Mouse (Mus musculus): ENCODE measurements around the gene Tdrd1. TPM values are rescaled to one million over a fixed set of nuclear protein-coding genes. Genes with fewer than 3 reads are reported as not detected.

Gene Tdrd1
- total RNA-seq, 2 experiments from 2014 or later: not detected

DNA sequence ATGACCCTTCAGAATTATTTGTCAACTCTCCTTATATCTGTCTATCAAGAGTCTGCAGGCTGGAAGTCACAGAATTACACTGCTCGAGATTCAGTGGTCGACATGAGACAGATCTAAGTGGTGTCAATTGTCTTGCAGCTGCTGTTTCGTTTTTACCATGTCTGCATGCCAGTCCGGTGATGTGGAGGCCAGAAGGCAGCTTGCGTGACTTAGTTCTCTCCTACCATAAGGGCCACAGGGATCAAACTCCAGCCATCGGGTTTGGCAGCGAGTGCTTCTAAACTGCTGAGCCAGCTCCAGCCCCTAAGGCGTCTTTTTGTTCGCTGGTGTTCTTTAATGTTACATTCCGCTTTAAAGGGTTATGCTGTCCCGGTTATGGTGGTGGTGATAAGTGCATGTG is 2.3 kb downstream of the Tdrd1 start:
- no peak for DNase-seq (ENCODE audit: low spot score)

DNA sequence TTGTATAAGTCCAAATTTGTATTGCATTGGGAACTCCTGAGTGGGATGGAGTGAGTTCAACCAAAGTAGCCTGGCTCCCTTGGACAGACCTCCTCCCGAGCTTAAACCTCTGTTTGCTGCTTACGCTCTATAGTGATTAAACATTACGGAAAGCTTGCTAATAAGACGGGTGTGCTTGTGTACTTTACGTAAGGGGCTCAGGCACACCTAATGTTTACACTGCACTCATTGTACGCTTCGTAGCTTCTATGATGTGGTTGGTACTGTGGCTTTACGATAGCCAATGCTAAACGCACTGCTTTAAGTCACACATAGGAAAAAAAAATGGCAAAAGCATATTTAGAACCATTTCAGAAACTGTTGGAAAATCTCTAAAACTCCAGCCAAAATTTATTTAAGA is 3.3 kb downstream of the Tdrd1 start:
- no peak for DNase-seq (ENCODE audit: low spot score)

DNA sequence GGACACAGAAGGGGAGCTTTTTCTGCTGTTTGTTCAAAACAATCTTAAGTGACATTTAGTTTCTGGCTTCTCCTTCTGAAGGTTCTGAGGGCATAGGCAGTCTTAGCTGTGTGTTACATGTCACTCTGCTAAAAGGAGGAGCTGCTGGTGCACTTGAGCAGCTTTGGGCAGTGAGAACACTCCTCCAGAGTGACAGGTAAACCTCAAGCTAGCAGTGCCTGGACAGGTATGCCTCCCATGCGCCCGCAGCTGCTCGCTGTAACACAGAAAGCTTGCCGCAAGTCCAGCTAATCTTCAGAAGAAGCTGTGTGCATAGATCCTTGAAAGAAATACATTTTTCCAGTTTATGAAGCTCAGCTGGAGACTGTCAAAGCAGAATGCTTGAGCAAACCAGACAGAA is 4.2 kb downstream of the Tdrd1 start:
- no peak for DNase-seq (ENCODE audit: low spot score)

DNA sequence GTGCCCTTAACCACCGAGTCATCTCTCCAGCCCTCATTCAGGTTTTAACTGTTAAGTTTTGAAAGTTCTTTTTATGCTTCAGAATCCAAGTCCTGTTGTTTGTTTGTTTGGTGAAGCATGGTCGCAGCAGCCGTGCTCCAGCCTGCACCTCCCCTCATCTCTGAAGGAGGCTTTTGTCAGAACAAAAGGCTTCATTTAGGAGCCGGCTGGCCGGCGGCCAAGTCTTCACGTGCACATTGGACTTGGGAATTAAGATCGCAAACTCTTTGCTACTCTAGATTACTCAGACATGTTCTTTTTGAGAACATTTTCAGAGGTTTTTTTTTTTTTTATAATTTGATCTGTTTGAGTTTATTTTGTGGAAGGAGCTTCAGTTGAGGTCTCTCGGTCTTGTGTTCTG is 9.3 kb downstream of the Tdrd1 start:
- DNase-seq (ENCODE audit: low spot score): no peak

DNA sequence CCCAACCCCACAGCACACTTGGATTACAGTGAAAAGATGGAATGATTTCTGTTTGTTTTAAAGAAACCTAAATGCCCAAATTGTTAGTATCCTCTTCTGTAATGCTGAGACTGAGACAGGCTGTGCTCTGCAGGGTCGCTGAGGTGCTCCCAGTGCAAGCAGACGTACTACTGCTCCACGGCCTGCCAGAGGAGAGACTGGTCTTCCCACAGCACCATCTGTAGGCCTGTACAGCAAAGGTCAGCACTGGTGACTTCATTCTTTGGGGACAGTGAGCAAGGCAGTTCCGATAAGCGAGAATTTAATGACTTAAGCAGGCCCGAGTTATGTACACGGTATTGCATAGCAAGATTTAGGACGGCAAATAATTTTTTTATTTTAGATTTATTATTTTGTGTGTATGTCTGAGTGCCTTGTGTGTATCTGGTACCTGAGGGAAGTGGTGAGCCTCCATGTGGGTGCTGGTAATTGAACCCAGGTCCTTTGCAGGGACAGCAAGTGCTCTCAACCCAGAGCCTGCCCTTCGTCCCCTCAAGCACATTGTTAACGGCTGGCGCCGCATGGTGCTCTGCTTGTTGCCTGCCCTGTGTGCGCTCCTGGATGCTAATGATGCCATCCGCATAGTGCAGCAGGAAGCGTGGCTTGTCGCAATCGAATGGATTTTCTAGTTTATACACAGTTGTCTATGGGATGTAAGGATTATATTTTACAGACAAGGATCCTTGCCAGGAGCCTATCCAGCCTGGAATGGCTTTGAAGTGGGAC is 13.1 kb downstream of the Tdrd1 start:
- peak; percentile 32 for DNase-seq (ENCODE audit: low spot score)

DNA sequence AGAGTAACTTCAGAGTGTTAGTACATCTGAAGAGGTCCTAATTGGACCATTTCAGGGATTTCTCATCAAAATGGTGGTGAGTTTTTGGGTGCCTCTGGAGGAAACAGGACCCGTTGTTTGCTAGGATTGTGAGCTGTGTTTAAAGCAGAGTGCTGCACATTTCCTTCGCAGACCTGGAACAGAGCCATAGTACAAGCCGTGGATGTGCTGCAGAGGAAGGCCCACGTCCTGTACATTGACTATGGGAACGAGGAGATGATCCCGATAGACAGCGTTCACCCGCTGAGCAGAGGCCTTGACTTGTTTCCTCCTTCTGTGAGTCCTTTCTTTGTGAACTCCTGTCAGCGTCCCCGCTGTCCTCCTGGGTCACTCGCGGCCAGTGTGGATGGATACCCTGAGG is 17.0 kb downstream of the Tdrd1 start:
- DNase-seq (ENCODE audit: low spot score): no peak

DNA sequence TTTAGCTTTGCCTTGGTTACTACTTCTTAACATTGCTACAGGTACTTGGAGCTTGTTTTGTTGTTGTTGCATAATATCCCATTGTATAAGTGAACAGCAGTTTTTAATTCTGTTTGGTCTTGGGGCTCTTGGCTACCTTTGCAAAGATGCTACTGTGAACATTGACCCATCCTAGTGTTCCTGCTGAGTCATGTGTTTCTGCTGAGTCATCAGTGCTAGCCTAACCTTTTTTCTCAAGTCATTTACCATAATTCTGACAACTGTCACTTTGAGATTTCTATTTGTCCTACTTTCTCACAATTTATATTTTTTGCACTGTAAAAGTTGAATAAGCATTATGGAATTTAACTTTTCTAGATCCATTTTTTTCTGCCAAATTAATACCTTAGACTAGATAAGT is 26.6 kb downstream of the Tdrd1 start:
- DNase-seq (ENCODE audit: low spot score): no peak

DNA sequence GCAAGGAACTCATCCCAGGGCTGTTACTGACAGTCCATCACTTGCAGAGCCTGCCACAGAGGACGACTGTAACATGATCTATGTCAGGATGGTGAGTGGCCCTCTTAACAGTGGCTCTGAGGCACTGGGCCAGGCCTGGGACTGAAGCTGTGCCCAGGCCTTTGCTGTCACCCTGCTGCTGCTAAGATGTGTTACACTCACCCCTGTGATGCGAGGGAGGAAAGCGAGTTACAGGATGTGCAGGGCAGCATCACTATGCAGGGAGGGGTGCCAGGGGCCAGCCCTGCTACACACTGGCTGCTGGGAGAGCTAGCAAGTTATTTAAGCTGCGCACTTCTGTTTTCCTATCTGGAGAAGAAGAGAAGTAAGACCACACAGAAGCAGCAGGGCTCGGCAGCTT is 30.4 kb downstream of the Tdrd1 start:
- no peak for DNase-seq (ENCODE audit: low spot score)

DNA sequence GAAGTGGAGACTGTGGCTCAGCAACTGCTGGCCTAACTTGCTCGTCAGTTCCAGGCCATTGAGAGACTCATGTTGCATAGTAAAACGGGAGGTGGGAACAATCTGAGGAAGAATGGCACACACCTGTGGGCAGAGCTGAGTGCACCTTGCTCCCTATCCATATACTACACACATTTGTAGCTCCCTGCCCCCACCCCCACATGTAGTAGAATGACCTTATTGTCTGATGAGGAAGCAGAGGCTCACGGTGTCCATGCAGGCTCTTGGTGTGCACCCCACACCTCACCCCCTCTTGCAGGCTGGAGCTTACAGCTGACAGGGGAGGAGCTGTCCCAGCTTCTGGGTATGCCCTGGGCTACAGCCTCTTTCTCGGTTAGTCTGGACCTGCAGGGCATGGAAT is 41.7 kb downstream of the Tdrd1 start:
- DNase-seq (ENCODE audit: low spot score): no peak

DNA sequence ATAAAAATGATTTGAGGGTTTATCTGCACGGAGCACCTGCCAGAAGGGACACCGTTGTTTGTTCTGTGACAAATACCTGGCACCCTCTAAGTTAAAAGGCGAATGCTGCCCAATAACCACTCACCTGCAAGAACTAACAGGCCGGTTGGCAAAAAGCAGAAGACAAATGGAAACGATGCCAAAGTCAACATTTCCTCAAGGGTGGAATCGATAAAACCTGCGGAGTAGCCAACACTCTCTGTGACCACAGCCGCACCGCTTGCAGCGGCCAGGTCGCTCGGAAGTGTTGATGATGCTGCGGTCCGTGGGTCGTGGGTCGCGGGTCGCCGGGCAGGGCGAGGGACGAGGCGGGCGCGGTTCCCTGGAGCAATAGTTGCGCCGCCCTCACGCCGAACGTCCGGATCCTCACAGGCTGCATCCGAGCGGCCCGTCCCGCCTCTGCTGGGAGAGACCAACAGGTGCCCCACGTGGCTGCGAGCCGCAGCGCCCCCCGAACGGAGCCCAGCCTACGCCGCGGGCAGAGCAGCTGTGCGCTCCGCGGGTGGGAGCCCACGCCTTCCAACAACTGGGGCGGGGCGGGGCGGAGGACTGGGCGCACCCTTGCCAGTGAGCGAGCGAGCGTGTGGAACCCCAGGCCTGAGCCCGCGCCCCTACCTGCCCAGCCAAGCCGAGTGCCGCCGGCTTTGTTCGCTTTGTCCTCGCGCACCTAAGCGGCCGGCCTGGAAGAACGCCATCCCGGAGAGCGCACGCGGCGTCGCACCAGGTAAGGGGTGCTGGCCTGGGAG is 48.0 kb downstream of the Tdrd1 start, which contains the start of gene Vwa2:
Vwa2 (plus strand) TSS at position 434 of the 785 bp plus-strand sequence.
- no peak for DNase-seq (ENCODE audit: low spot score)

DNA sequence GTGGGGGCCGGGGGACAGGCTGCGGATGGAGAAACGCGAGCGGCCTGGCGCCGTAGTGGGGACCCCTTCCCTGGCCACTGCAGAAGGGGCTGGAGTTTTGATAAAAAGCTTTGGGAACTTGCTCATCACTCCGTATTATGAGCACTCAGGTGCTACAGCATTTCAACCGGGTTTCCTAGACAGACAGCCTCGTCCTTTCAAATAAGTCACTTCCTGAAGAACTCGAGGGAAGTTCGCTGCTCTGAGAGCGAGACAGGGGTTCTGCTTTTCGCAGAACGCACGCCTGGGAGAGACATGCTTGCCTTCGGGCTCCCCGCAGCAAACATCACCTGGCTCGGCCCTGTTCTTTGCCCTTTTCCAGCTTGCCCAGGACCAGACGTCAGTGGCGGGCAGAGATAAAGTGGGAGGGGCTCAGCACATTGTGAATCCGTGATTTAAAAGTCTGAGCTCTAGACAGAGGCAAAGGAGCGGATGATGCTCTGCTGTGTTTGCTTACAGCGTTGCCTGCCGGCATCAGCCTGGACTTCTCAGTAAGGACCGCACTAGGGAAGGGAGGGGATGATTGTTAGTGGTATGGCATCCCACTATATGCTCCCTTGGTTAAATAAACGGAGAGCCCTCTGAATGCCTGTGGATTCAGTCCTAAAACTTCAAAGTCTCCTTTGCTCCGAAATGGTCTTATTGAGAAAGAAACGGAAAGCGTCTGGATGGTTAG is 48.7 kb downstream of the Tdrd1 start:
- no peak for DNase-seq (ENCODE audit: low spot score)

DNA sequence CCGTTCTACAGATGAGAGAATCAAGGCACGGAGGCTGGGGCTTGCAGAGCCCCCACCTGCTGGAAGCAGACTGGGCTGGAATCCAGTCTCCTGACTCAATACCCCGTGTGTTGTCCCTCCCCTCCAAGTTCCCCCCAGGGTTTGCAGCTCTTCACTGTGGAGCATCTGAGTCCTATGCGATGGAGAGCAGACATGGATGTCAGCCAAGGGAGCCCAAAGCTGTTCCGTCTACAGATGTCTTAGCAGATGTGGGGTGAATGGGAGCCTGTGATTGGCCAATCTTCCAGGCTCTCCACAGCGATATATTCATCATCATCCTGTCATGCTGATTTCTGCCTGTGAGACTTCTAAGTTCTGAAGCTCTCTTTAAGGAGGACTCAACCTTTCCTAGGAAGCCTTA is 51.4 kb downstream of the Tdrd1 start:
- no peak for DNase-seq (ENCODE audit: low spot score)

DNA sequence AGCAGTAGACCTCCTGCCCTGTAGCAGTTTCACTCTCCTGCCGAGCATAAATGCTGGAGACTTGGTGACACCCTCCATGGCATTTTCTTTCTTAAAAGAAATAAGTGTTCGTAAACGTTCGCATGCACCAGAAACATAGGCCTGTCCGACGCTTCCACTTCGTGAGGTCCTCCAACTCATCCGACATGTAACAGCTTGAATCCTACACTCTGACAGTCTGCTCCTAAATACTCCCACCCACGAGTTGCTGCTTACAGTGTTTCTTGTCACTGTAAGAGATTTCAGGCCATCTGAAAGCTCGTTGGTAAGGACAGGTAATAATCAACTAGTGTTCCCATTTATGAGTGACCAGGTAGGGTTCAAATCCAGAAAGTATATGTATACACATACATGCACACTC is 61.9 kb downstream of the Tdrd1 start:
- DNase-seq (ENCODE audit: low spot score): no peak

DNA sequence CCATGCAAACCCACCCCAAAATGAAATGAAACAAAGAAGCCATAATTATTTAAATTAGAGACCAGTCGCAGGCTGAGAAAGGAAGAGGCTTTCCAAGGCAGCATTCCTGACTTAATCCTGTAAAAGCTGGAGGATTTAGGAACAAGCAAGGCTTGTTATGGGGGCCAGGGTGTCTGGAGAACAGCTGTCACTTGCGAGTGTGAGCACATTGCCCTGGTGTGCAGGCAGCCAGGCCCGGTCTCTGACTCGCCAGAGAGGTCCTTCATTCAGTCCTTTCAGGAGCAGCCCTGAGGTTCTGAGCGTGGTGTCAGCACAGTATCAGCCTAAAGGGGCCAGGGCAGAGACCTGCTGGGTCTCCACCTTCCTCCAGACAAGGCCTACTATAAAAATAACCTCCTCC is 62.6 kb downstream of the Tdrd1 start:
- no peak for DNase-seq (ENCODE audit: low spot score)

DNA sequence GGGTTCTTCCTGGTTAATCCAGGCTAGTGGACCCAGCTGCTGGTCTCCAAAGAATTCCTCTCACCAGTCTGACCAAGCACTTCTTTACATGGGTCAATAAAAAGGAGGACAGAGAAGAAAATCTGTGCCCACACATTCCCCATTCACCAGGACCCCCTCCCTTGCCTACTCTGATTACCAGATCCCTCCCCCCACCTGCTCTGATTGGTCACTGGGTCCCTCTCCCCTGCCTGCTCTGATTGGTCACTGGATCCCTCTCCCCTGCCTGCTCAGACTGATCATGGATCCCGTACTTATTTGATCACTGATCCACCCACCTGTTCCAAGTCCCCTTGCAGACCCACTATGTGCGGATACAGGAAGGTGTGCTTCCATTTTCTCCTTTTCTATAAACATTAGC is 65.4 kb downstream of the Tdrd1 start:
- DNase-seq (ENCODE audit: low spot score): no peak

DNA sequence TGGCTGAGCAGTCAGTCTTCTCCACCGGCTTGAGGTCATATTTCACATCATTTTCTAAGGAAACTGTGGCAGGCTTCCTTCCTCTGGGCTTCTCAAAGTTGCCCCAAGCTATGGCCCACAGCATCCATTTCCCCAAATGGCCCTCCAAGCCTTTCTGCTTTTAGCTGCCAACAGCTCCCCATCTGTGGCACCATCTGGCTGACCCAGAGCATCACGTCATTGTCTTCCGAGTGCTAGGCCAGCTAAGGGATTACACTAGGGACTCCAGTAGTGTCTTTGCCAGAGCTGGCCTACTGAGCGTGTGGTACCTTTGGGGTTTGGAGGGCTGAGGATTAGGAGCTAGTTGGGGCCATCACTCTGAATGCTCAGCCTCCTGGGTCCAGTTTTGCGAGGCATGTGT is 66.6 kb downstream of the Tdrd1 start:
- DNase-seq (ENCODE audit: low spot score): no peak

DNA sequence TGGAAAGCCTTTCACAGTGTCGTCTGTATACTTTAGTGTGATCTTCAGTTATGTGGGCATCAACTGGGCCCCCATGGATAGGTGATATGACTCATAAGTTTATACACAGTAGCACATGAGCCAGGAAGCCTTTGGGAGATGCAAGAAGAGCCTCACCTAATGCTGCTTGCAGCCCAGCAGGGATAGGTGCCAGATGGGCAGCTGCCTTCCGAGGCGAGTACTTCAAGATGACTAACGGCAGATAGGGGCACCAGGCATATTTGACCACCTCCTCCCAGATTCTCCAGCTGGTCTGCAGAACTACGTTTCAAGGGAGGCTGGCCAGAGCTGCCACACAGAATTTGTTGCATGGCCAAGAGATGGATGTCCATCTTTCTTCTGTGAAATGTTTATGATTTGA is 67.3 kb downstream of the Tdrd1 start:
- no peak for DNase-seq (ENCODE audit: low spot score)

DNA sequence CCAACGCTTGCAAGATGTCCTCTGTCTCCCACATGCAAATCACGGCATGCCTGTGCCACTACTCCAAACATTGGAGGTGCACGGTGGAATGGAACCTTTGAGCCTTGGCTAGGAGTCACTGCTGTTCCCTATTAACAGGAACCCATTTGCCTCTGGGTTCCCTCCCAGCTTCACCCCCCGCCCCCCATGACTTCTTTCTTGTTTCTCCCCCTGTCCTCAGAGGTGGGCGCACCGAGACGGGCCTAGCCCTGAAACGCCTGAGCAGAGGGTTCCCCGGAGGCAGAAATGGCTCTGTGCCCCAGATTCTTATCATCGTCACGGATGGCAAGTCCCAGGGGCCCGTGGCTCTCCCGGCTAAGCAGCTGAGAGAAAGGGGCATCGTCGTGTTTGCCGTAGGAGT is 71.6 kb downstream of the Tdrd1 start:
- DNase-seq (ENCODE audit: low spot score): no peak

DNA sequence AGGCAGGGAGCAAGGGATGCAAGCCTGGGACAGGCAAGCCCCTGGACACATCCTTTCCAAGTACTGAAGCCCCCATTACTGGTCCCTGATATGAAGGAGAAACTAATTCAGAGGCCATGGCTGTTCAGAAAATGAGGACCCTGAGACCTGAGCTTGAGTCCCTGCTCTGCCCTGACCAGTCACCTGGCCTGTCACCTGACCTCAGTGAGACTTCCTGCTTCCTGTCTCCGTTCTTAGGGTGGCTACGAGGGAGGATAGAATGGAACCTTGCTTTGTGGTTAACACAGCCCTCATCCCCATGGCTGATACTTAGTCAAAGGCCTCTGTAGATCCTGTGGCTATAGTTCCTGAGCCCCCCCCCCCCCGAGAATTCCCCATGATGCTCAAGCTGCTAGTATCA is 78.1 kb downstream of the Tdrd1 start:
- no peak for DNase-seq (ENCODE audit: low spot score)

DNA sequence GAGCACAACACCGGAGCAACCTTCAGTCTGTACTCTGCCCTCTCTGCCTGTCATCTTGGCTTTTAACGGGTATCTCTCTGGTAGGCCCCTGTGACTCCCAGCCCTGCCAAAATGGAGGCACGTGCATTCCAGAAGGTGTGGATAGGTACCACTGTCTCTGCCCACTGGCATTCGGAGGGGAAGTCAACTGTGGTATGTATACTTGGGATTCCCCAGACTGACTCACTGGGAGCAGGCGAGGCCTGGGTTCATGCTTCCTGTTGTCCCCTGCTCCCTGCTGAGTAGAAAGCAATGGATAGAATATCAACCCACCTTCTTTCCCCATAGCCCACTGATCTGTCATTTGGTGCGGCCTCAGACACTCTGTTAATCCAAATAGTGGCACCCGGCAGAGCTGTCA is 79.4 kb downstream of the Tdrd1 start:
- no peak for DNase-seq (ENCODE audit: low spot score)

DNA sequence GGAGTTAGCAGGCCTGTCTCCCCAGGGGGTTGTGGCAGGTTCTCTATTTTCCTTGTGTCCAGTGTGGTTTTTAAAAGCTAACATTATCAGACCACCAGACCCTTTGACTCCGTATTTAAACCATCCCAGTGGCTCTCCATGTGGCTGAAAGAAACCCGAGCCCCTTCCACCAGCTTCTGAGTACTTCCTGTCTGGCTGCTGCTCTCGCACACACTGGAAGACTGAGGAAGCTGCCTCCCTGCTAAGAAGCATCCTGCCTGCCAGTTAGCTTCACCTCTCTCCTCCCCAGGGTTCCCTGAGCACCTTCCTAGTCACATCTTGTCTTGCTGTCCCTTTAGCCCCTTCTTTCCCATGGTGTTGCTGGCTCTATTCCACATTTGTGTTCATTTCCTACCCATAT is 81.8 kb downstream of the Tdrd1 start:
- no peak for DNase-seq (ENCODE audit: low spot score)

DNA sequence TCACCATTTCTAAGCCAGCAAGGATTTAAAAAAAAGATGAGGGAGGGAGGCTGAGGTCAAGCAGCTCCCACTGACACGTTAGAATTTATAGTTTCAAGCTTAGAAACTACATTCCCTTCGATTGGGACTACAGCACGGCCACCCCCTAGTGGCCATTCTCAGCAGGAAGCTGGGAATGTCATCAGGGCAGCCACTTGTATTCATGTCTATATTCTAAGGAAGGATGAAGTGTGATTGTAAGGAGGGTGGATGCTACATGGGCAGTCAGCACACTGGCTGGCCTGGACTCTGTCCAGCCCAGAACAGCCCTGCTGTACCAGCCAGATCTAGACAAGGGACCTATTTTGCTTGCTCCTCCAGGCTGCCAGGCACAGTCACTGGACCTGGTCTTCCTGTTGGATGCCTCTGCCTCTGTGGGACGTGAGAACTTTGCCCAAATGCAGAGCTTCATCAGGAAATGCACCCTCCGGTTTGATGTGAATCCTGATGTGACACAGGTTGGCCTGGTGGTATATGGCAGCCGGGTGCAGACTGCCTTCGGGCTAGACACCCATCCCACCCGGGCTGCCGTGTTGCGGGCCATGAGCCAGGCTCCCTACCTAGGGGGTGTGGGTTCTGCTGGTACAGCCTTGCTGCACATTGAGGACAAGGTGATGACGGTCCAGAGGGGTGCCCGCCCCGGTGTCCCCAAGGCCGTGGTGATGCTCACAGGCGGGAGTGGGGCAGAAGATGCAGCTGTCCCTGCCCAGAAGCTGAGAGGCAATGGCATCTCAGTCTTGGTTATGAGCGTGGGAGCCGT is 82.7 kb downstream of the Tdrd1 start:
- no peak for DNase-seq (ENCODE audit: low spot score)

Data from gastrocnemius, adult 18-20 months (tissue).